Mouse (Mus musculus) neural tube, embryonic 12.5 days (tissue): ENCODE data around the gene Rrn3. TPM values are rescaled to one million over a fixed set of nuclear protein-coding genes. Genes with fewer than 3 reads are reported as not detected.
A peak's percentile ranks its signal among the peaks of the same experiment; 100 is the strongest.
"Not testable (repeated sequence)": the region's sequence is repeated elsewhere in the genome, so short reads cannot be mapped to it uniquely, and the experiment has no call there.

Experiments
- ATAC-seq: fragments of 200-750 bp; cut with Nextera tagmentation; 2 replicates; pipeline ENCODE4 v1.8.0; 2017; ENCODE audit warnings: low read depth, mild to moderate bottlenecking, moderate TSS enrichment, moderate library complexity; ENCODE audit not compliant: low FRiP score
- H3K27ac ChIP-seq: fragments of 300-500 bp; sonication (generic); 2 replicates; pipeline ENCODE4 v1.5.1; 2016
- H3K27me3 ChIP-seq: fragments of 300-500 bp; sonication (generic); replicated peaks from 2 replicates; pipeline ENCODE4 v1.6.1; 2016; ENCODE audit warnings: mild to moderate bottlenecking
- H3K36me3 ChIP-seq: fragments of 300-500 bp; sonication (generic); 2 replicates; pipeline ENCODE4 v1.6.1; 2016; ENCODE audit warnings: mild to moderate bottlenecking
- H3K4me1 ChIP-seq: fragments of 300-500 bp; sonication (generic); 2 replicates; pipeline ENCODE4 v1.6.1; 2016
- H3K4me2 ChIP-seq: fragments of 300-500 bp; sonication (generic); replicated peaks from 2 replicates; pipeline ENCODE4 v1.6.1; 2016; ENCODE audit warnings: mild to moderate bottlenecking
- H3K4me3 ChIP-seq: fragments of 300-500 bp; sonication (generic); 2 replicates; pipeline ENCODE4 v1.5.1; 2016
- H3K9ac ChIP-seq: fragments of 300-500 bp; sonication (generic); 2 replicates; pipeline ENCODE4 v1.6.1; 2016; ENCODE audit warnings: mild to moderate bottlenecking
- H3K9me3 ChIP-seq: fragments of 300-500 bp; sonication (generic); 2 replicates; pipeline ENCODE4 v1.6.1; 2016; ENCODE audit warnings: mild to moderate bottlenecking
- WGBS: fragments of 180-500 bp; shearing (Covaris S2); methylation state at CpG from one replicate; pipeline ENCODE4 v1.1.7; 2016; 5-methylcytosine and 5-hydroxymethylcytosine counted together
- polyA plus RNA-seq: library from polyadenylated mRNA; unstranded; fragments of >200 nt; fragmentation: Nextera tagmentation; extraction: Ambion mirVana; gene quantifications from 2 replicates; pipeline ENCODE4 v1.2.1, GENCODE M21; 2016

Rrn3 gene
- polyA plus RNA-seq = 139 and 140 TPM in 2 replicates

DNA sequence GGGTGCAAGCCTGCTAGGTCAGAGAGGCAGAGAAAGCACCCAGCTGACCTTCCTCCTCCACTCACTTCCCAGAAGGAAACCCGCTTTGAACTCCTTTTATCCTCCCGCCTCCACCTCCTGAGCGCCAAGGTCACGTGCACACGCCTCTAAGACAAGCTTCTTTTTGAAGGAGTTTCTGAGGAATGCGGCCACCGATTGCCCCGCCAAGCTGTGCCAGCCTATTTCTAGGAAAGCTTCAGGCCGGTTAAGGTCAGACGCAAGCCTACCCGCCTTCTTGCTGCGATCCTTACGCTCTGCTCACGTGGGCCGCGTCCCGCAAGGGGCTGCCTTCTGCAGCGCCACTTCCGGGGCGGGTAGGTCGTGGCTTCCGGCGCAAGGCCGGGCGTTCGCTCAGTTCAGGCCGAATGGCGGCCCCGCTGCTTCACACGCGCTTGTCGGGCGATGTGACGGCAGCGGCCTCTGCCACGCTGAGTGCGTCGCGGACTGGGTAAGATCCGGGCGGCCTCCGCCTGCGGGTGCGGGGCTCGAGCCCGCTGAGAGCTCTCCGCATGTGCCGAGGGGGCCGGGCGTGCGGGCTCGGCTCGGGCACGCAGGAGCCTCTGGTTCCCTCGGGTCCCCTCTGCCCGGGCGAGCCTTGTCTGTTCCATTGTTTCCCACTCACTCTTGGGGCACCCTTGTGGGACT is at the start of gene Rrn3:
Rrn3 (plus strand) TSS at position 356 of the 684 bp plus-strand sequence.
- H3K36me3 ChIP-seq = peaks cover 20% of the 10 kb centered on the region
- peak within 1 kb of the TSS; percentile 83 for H3K4me3 ChIP-seq
- peak within 1 kb of the TSS; percentile 91 for H3K9ac ChIP-seq
- peak within 1 kb of the TSS; percentile 88 for H3K4me2 ChIP-seq
- peak; percentile 99 for ATAC-seq
- H3K27me3 ChIP-seq = no peaks in the 10 kb centered on the region
- H3K9me3 ChIP-seq = no peaks in the 10 kb centered on the region
- H3K27ac ChIP-seq = peak within 1 kb of the TSS; percentile 15; the same call in 1 of the 2 replicates
- under 1% methylated on average over 57 of the region's 57 CpGs for WGBS
- H3K4me1 ChIP-seq = peaks cover 19% of the 10 kb centered on the region

DNA sequence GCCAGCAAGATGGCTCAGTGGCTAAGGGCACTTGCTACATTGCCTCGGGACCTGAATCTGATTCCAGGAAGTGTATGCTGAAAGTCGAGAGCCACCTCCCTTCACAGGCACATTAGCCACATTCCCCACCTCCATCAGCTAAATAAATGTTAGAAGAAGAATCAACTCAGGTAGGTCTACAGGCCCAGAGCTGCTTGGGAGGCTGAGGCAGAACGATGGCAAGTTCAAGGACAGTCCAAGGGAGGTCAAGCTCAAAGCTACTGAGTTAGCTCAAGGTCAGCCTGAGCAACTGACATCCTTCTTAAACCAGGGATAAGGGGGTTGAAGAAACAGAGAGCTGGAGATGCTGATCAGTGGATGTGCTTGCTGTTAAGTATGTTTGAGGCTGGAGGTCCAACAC is 47.7 kb upstream of the Rrn3 start:
- 88% methylated on average over 3 of the region's 3 CpGs for whole genome bisulfite sequencing

DNA sequence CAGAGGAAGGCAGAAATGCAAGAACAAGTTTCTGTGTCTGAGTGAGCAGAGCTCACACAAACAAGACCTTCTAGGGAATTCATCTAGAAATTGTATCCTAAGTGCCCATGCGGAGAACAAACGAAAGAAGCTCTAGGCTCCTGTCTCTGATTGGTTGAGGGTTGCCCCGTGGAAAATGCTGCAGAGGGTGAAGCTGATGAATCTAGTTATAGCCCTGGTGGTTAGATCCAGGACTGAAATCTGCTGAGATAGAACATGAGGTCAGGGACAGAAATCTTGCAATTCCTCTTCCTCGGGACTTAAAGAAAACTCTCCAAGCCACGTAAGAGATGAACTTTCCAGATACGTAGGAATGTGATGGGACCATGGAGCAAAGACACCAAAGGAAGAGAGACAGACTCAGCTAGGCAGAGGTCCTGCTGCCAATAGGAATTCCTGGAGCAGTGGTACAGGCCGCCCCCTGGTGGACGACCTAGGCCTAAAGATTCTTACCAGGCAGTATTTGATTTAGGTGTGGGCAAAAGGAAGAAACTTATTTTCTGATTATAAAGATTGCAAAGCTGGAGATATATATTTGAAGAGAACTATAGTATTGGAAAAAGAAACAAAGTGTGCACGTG is 46.9 kb upstream of the Rrn3 start:
- H3K27ac ChIP-seq = no peak overlapping the region
- 22% methylated on average over 9 of the region's 9 CpGs for WGBS
- H3K4me2 ChIP-seq = no peak overlapping the region
- H3K9ac ChIP-seq = no peak overlapping the region
- no peaks in the 10 kb centered on the region for H3K27me3 ChIP-seq
- no peaks in the 10 kb centered on the region for H3K9me3 ChIP-seq
- H3K4me3 ChIP-seq = no peak overlapping the region
- no peak; the same call in 1 of the 2 replicates for ATAC-seq
- H3K4me1 ChIP-seq = 0 out of 2 replicates have a peak, but pooled peaks cover 4% of the 10 kb centered on the region
- H3K36me3 ChIP-seq = no peaks in the 10 kb centered on the region

More for the DNA sequence above, 47.7 kb upstream of the Rrn3 start:
- Histone ChIP-seq H3K36me3 (no peaks in the 10 kb centered on the region), H3K9ac (no peak overlapping the region), H3K27ac (no peak overlapping the region), H3K4me1 (0 out of 2 replicates have a peak, but pooled peaks cover 4% of the 10 kb centered on the region), H3K9me3 (no peaks in the 10 kb centered on the region), H3K4me3 (no peak overlapping the region), H3K27me3 (no peaks in the 10 kb centered on the region), H3K4me2 (no peak overlapping the region)
- no peak for ATAC-seq

DNA sequence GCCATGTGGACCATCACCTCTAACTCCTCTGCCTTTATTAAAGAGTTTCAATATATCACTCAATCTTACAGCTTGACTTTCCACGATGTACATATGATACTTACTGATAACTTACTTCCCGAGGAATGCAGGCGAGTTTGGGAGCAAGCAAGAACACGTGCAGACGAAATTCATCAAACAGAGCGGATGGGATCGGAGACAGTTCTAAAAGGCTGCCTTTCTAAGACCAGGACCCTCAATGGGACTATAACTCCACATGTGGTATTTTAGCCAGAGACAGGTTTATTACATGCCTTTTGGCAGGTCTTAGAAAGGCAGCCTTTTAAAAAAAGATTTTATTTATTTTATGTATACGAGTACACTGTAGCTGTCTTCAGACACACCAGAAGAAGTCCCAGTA is 44.5 kb upstream of the Rrn3 start:
- H3K27ac ChIP-seq = no peak overlapping the region
- H3K9ac ChIP-seq = no peak overlapping the region
- no peak overlapping the region for H3K4me2 ChIP-seq
- H3K27me3 ChIP-seq = no peaks in the 10 kb centered on the region
- no peaks in the 10 kb centered on the region for H3K9me3 ChIP-seq
- H3K4me3 ChIP-seq = no peak overlapping the region
- H3K4me1 ChIP-seq = no peaks in the 10 kb centered on the region
- no peaks in the 10 kb centered on the region for H3K36me3 ChIP-seq
- 77% methylated on average over 8 of the region's 8 CpGs for WGBS
- ATAC-seq = no peak

DNA sequence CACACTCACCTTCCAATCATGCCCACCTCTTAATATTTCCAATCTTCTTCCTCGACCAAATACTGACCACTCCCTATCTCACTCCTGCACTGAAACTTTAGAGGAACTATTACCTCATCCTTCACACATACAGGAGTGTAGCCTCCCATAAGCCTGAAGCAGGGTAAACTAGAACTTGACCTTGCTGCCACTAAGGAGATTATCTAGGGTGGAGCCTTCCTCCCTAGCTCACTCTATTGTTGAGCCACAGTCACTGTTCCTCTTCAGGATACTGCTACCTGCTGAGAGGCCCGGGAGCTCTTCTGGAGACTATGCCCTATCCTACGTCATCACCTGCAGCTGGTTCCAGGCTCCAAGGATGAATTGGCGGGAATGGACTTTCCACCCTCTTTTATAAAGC is 41.5 kb upstream of the Rrn3 start:
- H3K9ac ChIP-seq, H3K36me3 ChIP-seq, ATAC-seq, H3K4me3 ChIP-seq, H3K27ac ChIP-seq, H3K4me2 ChIP-seq, H3K9me3 ChIP-seq, H3K27me3 ChIP-seq, H3K4me1 ChIP-seq: not testable (repeated sequence)
- WGBS = 69% methylated on average over 4 of the region's 4 CpGs

DNA sequence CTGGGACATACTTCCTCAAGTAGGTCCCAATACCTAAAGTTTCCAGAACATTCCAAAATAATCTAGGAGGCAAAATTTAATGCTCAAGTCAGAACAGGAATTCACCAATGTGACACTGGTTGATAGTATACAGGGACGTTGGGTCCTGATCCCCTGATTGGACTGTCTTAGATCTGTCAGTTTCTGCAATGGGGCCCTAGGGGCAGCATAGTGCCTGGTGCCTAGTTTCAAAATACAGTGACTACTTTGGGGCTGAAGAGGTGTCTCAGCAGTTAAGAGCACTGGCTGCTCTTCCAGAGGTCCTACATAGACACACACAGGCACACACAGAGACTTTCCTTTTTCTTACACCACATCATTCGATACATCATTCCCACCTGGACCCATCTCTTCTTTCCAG is 39.7 kb upstream of the Rrn3 start:
- no peak for ATAC-seq
- Histone ChIP-seq H3K9ac (no peak overlapping the region), H3K36me3 (no peaks in the 10 kb centered on the region), H3K4me3 (no peak overlapping the region), H3K4me1 (no peaks in the 10 kb centered on the region), H3K9me3 (no peaks in the 10 kb centered on the region), H3K27me3 (no peaks in the 10 kb centered on the region), H3K27ac (no peak overlapping the region), H3K4me2 (no peak overlapping the region)
- 66% methylated on average over 2 of the region's 2 CpGs for WGBS

DNA sequence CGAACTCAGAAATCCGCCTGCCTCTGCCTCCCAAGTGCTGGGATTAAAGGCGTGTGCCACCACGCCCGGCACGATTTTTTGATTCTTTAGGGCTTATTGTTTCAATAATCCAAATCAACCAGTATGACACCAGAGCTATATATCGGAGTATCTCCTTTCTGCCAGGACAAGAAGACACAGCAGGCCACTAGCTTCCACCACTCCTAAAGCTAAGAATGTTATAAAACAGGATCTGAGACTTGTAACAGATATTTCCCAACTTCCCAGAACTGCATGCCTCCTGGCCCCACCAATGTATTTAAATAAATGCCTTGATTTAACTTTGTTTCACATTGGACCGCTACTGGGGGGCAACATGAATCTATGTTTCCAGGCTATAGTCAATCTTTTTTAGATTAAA is 32.8 kb upstream of the Rrn3 start:
- H3K4me1 ChIP-seq = no peaks in the 10 kb centered on the region
- ATAC-seq = no peak
- H3K9me3 ChIP-seq = no peaks in the 10 kb centered on the region
- no peaks in the 10 kb centered on the region for H3K27me3 ChIP-seq
- no peak overlapping the region for H3K4me3 ChIP-seq
- WGBS = 93% methylated on average over 8 of the region's 8 CpGs
- H3K9ac ChIP-seq = no peak overlapping the region
- H3K27ac ChIP-seq = no peak overlapping the region
- no peak overlapping the region for H3K4me2 ChIP-seq
- no peaks in the 10 kb centered on the region for H3K36me3 ChIP-seq

DNA sequence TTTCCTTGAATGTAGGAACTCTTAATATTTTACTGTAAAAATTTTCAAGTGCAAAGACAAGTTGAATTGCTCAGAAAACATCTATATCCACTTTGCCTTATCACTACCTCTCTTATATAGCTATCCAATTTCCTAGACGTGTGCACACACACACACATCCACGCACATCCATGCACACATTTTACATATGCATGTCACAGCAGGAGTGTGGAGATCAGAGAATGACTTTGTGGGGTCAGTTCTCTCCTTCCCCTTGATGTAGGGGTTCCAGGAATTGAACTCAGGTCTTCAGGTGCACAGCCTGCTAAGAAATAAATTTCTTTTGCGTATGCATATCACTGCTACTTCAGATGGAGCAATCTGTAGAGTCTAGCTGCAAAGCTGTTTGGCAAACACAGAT is 32.4 kb upstream of the Rrn3 start:
- no peak for ATAC-seq
- Histone ChIP-seq H3K36me3 (no peaks in the 10 kb centered on the region), H3K9me3 (no peaks in the 10 kb centered on the region), H3K4me2 (no peak overlapping the region), H3K4me3 (no peak overlapping the region), H3K27me3 (no peaks in the 10 kb centered on the region), H3K27ac (no peak overlapping the region), H3K9ac (no peak overlapping the region), H3K4me1 (no peaks in the 10 kb centered on the region)
- WGBS = 69% methylated on average over 3 of the region's 3 CpGs

DNA sequence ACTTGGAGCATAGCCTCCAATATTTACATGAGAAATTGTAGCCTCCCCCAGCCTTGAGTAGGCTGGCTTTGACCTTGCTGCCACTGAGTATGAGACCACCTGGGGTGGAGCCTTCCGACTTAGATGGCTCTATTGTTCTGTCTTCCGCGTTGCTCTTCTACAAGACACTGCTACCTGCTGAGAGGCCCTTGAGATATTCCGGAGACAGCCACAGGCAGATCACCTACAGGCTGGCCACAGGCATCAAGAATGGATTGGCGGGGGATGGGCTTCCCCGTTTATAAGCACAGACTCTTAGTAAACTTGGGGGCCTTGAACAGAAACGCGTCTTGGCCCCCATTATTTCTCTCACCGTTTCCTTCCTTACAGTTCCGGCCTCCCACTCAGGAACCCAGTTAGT is 31.7 kb upstream of the Rrn3 start:
- not testable (repeated sequence) for H3K27ac ChIP-seq, H3K36me3 ChIP-seq, H3K9ac ChIP-seq, H3K9me3 ChIP-seq, ATAC-seq, H3K4me3 ChIP-seq, H3K4me1 ChIP-seq, H3K4me2 ChIP-seq, H3K27me3 ChIP-seq
- 12% methylated on average over 10 of the region's 10 CpGs for WGBS

DNA sequence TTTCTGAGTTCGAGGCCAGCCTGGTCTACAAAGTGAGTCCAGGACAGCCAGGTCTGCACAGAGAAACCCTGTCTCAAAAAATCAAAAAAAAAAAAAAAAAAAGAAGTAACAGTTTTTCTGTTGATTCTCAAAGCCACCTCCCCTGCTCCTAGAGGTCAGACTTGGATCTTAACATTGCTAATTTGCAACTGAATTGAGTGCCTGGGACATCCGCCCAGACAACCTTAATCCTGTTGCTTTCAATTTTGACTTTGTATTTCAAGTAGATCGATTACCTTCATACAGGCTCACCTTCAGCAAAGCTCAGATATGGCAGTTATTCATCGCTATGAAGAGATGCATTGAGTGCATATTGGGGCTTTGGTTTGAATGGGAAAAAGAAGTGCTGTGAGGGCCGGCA is 31.2 kb upstream of the Rrn3 start:
- no peak overlapping the region for H3K9ac ChIP-seq
- no peak overlapping the region for H3K4me2 ChIP-seq
- H3K4me3 ChIP-seq = no peak overlapping the region
- 53% methylated on average over 5 of the region's 5 CpGs for WGBS
- no peaks in the 10 kb centered on the region for H3K27me3 ChIP-seq
- no peaks in the 10 kb centered on the region for H3K4me1 ChIP-seq
- no peak overlapping the region for H3K27ac ChIP-seq
- no peaks in the 10 kb centered on the region for H3K9me3 ChIP-seq
- ATAC-seq = no peak
- no peaks in the 10 kb centered on the region for H3K36me3 ChIP-seq

DNA sequence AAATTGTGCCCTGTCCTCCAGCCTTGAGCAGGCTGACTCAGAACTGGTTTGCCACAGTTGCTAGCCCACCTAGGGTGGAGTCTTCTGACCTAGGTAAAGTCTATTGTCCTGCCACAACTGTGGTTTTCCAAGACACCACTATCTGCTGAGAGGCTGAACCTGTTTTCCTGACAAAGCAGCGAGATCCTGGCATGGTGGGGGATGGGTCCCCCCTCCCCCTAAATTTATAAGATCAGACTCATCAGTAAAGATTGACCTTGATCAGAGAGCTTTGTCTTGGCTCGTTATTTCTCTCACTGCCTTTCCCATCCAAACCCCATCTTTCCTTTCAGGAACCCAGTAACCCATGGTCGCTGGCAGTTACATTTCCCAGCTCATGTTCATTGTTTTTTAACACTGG is 30.5 kb upstream of the Rrn3 start:
- H3K36me3 ChIP-seq = no peaks in the 10 kb centered on the region
- H3K9me3 ChIP-seq = no peaks in the 10 kb centered on the region
- 72% methylated on average over 3 of the region's 3 CpGs for WGBS
- no peak overlapping the region for H3K27ac ChIP-seq
- H3K4me2 ChIP-seq = no peak overlapping the region
- no peak overlapping the region for H3K9ac ChIP-seq
- no peak for ATAC-seq
- H3K4me3 ChIP-seq = no peak overlapping the region
- no peaks in the 10 kb centered on the region for H3K27me3 ChIP-seq
- 0 out of 2 replicates have a peak, but pooled peaks cover 2% of the 10 kb centered on the region for H3K4me1 ChIP-seq

DNA sequence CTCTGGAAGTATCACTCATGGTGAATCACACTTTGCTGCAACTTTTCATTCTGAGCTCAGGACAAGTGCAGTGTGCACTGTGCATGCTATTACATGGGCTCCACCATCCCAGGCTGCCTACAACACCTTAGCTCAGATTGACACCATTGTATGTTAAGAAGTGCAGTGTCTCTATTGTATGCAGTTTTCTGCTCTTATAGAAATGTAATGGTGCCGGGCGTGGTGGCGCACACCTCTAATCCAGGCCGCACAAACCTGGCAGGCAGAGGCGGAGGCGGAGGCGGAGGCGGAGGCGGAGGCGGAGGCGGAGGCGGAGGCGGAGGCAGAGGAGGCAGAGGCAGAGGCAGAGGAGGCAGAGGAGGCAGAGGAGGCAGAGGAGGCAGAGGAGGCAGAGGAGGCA is 29.9 kb upstream of the Rrn3 start:
- ATAC-seq = no peak
- H3K9me3 ChIP-seq = no peaks in the 10 kb centered on the region
- 95% methylated on average over 13 of the region's 13 CpGs for WGBS

DNA sequence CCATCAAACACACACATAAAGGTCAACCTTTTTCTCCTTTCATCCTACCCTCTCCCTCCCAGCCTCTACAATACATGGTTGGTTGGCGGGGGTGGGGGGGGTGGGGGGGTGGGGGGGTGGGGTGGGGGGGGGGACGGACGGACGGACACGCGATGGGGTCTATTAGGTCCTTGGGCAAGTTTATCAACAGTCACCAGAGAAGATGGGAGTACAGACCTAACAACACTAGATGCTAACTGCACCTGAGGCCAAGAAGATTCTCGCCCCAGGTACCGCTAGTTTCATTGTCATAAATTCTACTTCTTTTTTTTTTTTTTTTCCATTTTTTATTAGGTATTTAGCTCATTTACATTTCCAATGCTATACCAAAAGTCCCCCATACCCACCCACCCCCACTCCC is 26.5 kb upstream of the Rrn3 start:
- H3K27me3 ChIP-seq = no peaks in the 10 kb centered on the region; the same call in 1 of the 2 replicates
- peak overlapping the region; percentile 60 for H3K4me3 ChIP-seq
- H3K9ac ChIP-seq = no peak overlapping the region
- no peak overlapping the region for H3K27ac ChIP-seq
- peak; percentile 51; the same call in 1 of the 2 replicates for ATAC-seq
- H3K4me1 ChIP-seq = 0 out of 2 replicates have a peak, but pooled peaks cover 5% of the 10 kb centered on the region
- H3K4me2 ChIP-seq = peak overlapping the region; percentile 95
- H3K36me3 ChIP-seq = no peaks in the 10 kb centered on the region
- WGBS = 73% methylated on average over 8 of the region's 8 CpGs
- no peaks in the 10 kb centered on the region for H3K9me3 ChIP-seq

More for the DNA sequence above, 29.9 kb upstream of the Rrn3 start:
- H3K36me3 ChIP-seq = no peaks in the 10 kb centered on the region
- no peaks in the 10 kb centered on the region for H3K27me3 ChIP-seq
- H3K4me1 ChIP-seq = 0 out of 2 replicates have a peak, but pooled peaks cover 5% of the 10 kb centered on the region
- H3K9ac ChIP-seq = no peak overlapping the region
- no peak overlapping the region for H3K4me3 ChIP-seq
- H3K4me2 ChIP-seq = no peak overlapping the region
- no peak overlapping the region for H3K27ac ChIP-seq
